In the genomic region with DNA sequence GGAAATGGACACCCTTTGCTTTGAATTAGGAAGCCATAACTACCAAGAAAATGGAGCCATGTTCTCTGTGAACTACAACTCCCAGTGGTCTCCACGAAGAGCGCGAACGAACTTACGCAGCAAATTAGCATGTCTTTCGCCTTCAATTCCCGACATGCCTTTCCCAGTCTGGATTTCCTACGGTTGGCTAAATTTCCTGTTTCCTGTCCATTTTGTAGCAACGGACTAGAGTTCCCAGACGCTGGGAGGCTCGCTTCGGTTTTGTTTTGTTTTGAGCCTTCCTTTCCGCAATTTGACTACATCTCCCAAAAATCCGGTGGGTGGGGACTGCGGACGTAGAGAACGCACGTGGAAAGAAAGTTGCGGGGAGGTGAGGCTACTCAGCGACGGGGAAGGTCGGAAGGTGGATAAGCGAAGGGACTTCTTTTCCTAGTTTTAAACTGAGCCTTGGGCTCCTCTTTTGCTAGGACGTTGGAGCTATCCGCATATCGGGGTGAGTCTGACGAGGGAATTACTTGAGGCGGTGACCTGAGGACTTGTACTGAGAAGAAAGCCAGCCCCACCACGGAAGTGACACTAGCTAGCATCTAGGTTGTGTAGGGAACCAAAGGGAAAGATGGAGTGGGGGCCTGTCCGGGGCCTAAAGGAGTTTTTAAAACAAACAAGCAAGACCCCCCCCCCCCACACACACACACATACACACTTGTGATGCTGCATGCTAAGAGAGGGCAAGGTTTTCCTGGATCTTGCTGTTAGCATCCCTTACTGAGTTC, we compare ENCODE assay signal across 7 mouse cellular contexts. TPM values are rescaled to one million over a fixed set of nuclear protein-coding genes. Genes with fewer than 3 reads are reported as not detected.
DNase-seq lines count a peak whose midpoint lies in the region; ATAC-seq lines count a peak whose summit lies in the region.

Mrpl24 (plus strand) TSS at position 171 of the 773 bp plus-strand sequence.

- intact Hi-C loops in gastrocnemius, postnatal 14 days (cut with DNase I; ENCODE audit: low total_unique reads): no loop called here
- intact Hi-C loops in left cerebral cortex, postnatal 10 days (cut with DNase I): no loop called here

- DNase-seq in adipocyte (ENCODE audit: low spot score): peak; percentile 98
- peak; percentile 94 for DNase-seq in embryo, embryonic 10.5 days (ENCODE audit: low spot score)
- DNase-seq in gastrocnemius, postnatal 14 days: peak; percentile 65
- peak; percentile 83 to 92 for DNase-seq in left cerebral cortex, postnatal 10 days (ENCODE audit: extremely low spot score in 1 of 2, low spot score in 2 of 2)
- peak; percentile 84 for DNase-seq in right cerebral cortex, postnatal 25 days

- ATAC-seq in inflammation-experienced regulatory T-cells, adult 6 months: peak; percentile 91
- peak; percentile 75 for ATAC-seq in megakaryocyte-erythroid progenitor cell, adult 5-6 weeks (replicated peaks; ENCODE audit: low FRiP score, low TSS enrichment, poor library complexity, severe bottlenecking)

RNA-seq across cellular contexts. Expression of gene Mrpl24, which starts in this region (rescaled TPM):
- 10 to 100 TPM; 42.1 to 46.5 TPM for total RNA-seq in gastrocnemius, postnatal 14 days (2021)
- polyA plus RNA-seq in inflammation-experienced regulatory T-cells, adult 6 months (2017; shearing (Covaris generic)): 100 to 1,000 TPM; 138 to 191 (median 188) TPM
- 10 to 100 TPM; 45.7 to 50.5 TPM for total RNA-seq in left cerebral cortex, postnatal 10 days (2021)
- total RNA-seq in megakaryocyte-erythroid progenitor cell, adult 5-6 weeks (2014; fragmentation: Nextera tagmentation): 147 and 201 TPM in 2 replicates
- total RNA-seq in megakaryocyte-erythroid progenitor cell, adult 5-6 weeks (2017): 116 and 118 TPM in 2 replicates

Comparison
In these comparisons a context has a peak if more than half of its experiments do, and no peak if none do; other contexts are left out.
1. Peak in every context shown above with its lines: DNase-seq and ATAC-seq.